8 mouse cellular contexts compared by ENCODE assay signal in genomic region chr1:127459015-127459451, GRCm38 (mm10).
DNase-seq lines count a peak whose midpoint lies in the region; ATAC-seq and TF ChIP-seq lines count a peak whose summit lies in the region.

No protein-coding gene starts in this region.

- intact Hi-C loops in left cerebral cortex, adult 2 months (cut with DNase I): loop anchor here (1.0 to 5.0 kb wide), 3 partner anchors 257 to 442 kb away; no protein-coding TSS in a partner anchor

- H3K9me3 ChIP-seq in midbrain, embryonic 11.5 days (ENCODE audit: control insufficient read depth, low read length): no peaks in the 10 kb centered on the region

- H3K27me3 ChIP-seq in midbrain, embryonic 11.5 days (ENCODE audit: control insufficient read depth, insufficient read depth, low read length): no peaks in the 10 kb centered on the region
- H3K27me3 ChIP-seq in splenic B cell, adult 2 months (ENCODE audit: control insufficient read depth, insufficient read depth, low read length, poor library complexity, severe bottlenecking): no peaks in the 10 kb centered on the region

- peaks cover 6% of the 10 kb centered on the region for H3K4me1 ChIP-seq in midbrain, embryonic 11.5 days (ENCODE audit: control insufficient read depth, insufficient read depth, low read length)

- peak; percentile 91 for TF ChIP-seq CTCF in left cerebral cortex, adult 2 months (IDR thresholded peaks at IDR 0.05)

- DNase-seq in left cerebral cortex, adult 18-20 months (ENCODE audit: low spot score in 2 of 2): peak; percentile 59 to 72
- DNase-seq in left cerebral cortex, adult 11 months (ENCODE audit: low spot score): no peak
- DNase-seq in cerebellum, adult 11-12 months: peak; percentile 44
- peak; percentile 59 to 60 for DNase-seq in left cerebral cortex, adult 2 months (ENCODE audit: extremely low spot score in 1 of 2, low spot score in 2 of 2)
- peak; percentile 95 for DNase-seq in midbrain, embryonic 11.5 days (ENCODE audit: low spot score, missing footprints)
- peak; percentile 78 for DNase-seq in splenic B cell, adult 2 months (ENCODE audit: low read depth, low spot score)

- H3K4me2 ChIP-seq in midbrain, embryonic 11.5 days: no peak overlapping the region

- peak; percentile 66 for ATAC-seq in frontal cortex, adult (ENCODE audit: low TSS enrichment)
- ATAC-seq in inflammation-experienced regulatory T-cells, adult 6 months: peak; percentile 28
- peak; percentile 86 for ATAC-seq in midbrain, embryonic 11.5 days (ENCODE audit: low FRiP score)

- H3K9ac ChIP-seq in midbrain, embryonic 11.5 days (ENCODE audit: low read length): 0 out of 2 replicates have a peak overlapping the region, but pooled peaks have one; percentile 14

- no peak overlapping the region for H3K27ac ChIP-seq in left cerebral cortex, adult 2 months
- no peak overlapping the region for H3K27ac ChIP-seq in midbrain, embryonic 11.5 days (ENCODE audit: low read depth, low read length)

- WGBS in midbrain, embryonic 11.5 days: 19% methylated on average over 6 of the region's 6 CpGs

- no peaks in the 10 kb centered on the region; the same call in 1 of the 2 replicates for H3K36me3 ChIP-seq in midbrain, embryonic 11.5 days (ENCODE audit: control insufficient read depth, insufficient read depth, low read length)
- peaks cover 2% of the 10 kb centered on the region; the same call in 1 of the 2 replicates for H3K36me3 ChIP-seq in splenic B cell, adult 2 months (ENCODE audit: control insufficient read depth, insufficient read depth, low read length, poor library complexity, severe bottlenecking)

- no peak overlapping the region for H3K4me3 ChIP-seq in left cerebral cortex, adult 2 months
- H3K4me3 ChIP-seq in midbrain, embryonic 11.5 days (ENCODE audit: low read depth, low read length): no peak overlapping the region

Comparison
In these comparisons a context has a peak if more than half of its experiments do, and no peak if none do; other contexts are left out.
1. ATAC-seq: peak in every context shown above with its lines; median percentile 86 in midbrain, embryonic 11.5 days; 66 in frontal cortex, adult; 28 in inflammation-experienced regulatory T-cells, adult 6 months.